Mouse (Mus musculus): ENCODE measurements around the gene Vmn1r192.
"Not testable (repeated sequence)": the region's sequence is repeated elsewhere in the genome, so short reads cannot be mapped to it uniquely, and the experiment has no call there.

The Vmn1r192 gene

DNA sequence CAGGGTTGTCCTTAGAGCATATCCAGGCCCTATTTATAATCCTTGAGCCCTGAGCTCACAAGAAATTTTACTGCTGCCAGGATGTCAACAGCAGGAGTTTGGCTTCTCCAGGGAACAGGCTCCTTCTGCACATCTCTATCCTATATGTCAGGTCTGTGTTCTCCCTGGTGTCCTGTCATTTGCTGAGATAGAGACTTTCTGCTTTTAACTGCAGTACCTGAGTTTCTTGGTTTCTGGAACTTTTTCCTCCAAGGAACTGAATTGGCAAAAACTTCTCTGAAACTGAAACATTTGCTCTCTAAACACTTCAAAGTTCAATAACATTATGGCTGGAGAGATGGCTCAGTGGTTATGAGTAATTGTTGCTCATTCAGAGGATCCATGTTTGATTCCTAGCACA lies at the start of gene Vmn1r192:
TSS of gene Vmn1r192 (minus strand) at position 101 of the 400 bp plus-strand sequence.
- DNase-seq (ENCODE audit: low spot score in 2 of 2): no peak

DNA sequence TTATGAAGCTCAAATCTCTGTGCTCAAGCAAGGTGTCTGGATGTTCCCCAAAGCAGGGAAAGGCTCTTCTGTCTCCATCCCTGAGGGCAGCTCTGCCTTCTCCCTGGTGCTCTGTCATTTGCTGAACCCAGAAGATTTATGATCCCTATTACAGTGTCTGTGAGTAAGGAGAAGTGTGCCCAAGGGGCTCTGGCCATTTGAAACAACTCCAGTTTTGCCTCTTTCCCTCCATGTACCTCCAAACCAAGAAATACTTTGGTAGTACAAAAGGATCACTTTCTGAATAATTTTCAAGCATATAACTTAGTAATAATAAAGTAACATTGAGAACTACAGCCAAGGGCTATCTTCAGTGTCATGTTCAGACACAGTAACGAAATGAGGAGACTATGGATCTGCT lies 32.1 kb upstream of the Vmn1r192 start, which contains the start of gene Vmn1r193:
TSS of gene Vmn1r193 (minus strand) at position 101 of the 400 bp plus-strand sequence.
- not testable (repeated sequence) for DNase-seq (ENCODE audit: low spot score in 2 of 2)

GRCm38 (mm10) chr13:22192756-22193155 lies 1.8 kb upstream of the Vmn1r192 start:
- DNase-seq (ENCODE audit: low spot score in 2 of 2): not testable (repeated sequence)

DNA sequence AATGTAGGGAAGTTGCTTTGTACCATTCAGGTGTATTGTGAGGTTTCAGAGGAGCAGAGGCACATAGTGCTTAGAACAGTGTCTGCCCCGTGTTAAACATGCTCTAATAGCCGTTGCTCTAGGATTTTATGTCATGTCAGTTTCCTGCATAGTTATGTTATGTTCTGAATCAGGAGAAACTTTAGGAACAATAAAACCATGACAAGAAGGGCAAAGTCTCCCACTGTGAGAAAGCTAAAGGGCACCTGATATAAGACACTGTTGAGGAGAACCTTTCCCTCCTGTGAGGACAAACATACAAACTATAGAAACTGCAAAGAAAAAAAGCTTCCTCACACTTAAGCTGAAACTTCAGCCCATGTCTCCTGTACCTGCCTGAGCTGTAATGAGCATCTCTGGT lies 556 bp downstream of the Vmn1r192 start:
- DNase-seq (ENCODE audit: low spot score in 2 of 2): no peak

DNA sequence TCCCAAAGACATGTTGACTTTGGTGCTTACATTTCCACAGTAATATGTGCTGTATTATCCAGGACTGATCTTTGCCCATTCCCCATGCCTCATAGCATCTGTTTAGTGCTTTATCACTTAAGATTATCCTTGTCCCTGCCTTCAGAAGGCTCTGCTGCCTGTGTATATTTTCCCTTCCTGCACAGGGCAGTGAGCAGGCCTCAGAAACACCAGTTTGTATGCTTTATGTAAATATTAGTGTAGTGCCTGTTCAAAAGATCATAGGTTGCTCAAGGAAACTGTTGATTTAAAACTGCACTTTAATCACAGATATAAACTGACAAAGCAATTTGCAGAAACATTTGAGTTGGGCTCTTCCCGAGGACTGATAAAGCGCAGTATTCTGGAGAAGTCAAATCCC lies 1.6 kb downstream of the Vmn1r192 start:
- no peak for DNase-seq (ENCODE audit: low spot score in 2 of 2)

DNA sequence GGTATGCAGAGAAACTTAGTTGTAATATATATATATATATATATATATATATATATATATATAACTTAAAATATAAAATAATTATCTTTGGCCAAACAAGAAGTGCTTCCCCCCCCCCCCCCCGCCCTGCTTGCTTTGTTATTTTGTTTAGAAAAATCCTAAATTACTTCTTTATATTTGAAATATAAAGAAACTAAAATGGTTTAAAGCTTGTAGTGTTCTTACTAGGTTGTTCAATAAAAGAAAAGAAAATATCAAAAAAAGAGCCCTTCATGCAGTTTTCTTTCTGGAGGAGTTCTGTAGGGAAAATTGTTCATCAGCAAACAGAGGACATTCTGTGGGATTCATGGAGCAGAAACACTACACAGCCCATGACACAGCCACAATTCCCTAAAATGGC lies 7.1 kb downstream of the Vmn1r192 start, which contains the start of gene Vmn1r191:
TSS of gene Vmn1r191 (minus strand) at position 101 of the 400 bp plus-strand sequence.
- no peak for DNase-seq (ENCODE audit: low spot score in 2 of 2)

DNA sequence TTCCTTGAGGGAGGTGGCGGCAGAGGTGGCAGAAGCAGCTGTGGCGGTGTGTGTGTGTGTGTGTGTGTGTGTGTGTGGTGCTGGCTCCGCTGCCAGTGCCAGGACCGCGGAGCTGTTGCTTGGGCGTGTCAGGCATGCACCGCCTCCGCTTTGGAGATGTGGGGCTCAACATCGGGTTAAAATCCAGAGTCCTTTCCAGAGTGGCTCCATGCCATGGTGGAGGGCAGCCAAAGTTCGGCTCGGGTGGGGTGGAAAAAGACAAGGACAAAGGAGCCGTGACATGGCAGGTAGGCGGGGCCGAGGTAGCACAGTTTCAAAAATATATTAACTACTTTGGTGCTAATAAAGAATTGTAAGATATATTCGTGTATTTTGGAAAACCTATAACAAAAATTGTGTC lies 22.5 kb downstream of the Vmn1r192 start:
- no peak for DNase-seq (ENCODE audit: low spot score in 2 of 2)

- DNase-seq (ENCODE audit: low spot score in 2 of 2): not testable (repeated sequence)
Observed at GRCm38 (mm10) chr13:22136495-22137293, 54.2 kb downstream of the Vmn1r192 start.

Data from urinary bladder, adult 18-20 months (tissue).